Mouse (Mus musculus) kidney, postnatal 25 days (tissue): ENCODE results near the gene Slc30a3.
"Not testable (repeated sequence)": the region's sequence is repeated elsewhere in the genome, so short reads cannot be mapped to it uniquely, and the experiment has no call there.

ENCODE experiments used
- DNase-seq, 2 experiments: peaks; one replicate each; pipeline ENCODE4 v3.0.0; 2021; ENCODE audit warnings: mixed read lengths in 2 of 2

The Slc30a3 gene

DNA sequence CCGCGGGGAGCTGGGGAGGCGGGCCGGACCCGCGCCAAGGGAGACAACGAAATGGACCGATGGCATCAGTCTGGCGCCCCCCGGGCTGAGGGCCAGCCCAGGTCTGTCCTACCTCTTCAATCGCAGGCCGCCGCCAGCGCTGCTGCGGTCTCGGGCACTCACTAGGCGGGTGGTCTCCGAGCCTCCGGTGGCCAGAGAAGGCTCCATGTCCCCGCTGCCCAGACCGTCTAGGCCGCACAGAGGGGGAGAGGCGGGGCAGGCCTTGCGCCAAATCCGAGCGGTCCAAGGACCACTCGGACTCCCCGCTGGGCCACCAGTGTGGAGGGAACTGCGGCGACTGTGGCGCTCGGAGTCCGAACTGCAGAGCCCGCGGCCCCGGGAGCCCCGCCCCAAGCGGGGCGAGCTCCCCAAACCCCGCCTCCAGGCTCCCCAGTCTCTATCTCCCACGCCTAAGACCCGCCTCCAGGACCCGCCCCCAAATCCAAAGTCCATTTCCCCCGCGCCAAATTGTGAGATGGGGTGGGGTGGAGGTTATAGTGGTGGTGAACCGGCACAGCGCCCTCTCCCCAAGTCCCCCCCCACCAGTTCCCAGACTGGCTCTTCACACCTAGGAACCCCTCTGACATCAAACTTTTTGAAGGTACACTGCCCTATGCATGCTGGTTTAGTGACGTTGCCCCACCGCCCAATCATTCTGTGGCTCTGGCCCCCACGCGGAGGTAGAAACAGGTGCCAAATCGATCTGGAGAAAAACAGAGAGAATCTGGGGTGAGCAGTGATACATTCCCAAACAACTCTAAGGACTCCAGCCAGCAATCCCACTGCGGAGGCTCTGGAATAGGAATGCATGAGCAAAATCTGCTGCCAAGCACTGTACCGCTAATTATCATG is 14.6 kb downstream of the Slc30a3 start:
- peak; percentile 73 to 80 for DNase-seq

- no peak for DNase-seq
Observed at GRCm38 (mm10) chr5:31092231-31092975, 15.6 kb downstream of the Slc30a3 start.

- no peak for DNase-seq
Observed at GRCm38 (mm10) chr5:31087131-31087530, 20.9 kb downstream of the Slc30a3 start.

- no peak for DNase-seq
Observed at GRCm38 (mm10) chr5:31086606-31087005, 21.4 kb downstream of the Slc30a3 start.

DNA sequence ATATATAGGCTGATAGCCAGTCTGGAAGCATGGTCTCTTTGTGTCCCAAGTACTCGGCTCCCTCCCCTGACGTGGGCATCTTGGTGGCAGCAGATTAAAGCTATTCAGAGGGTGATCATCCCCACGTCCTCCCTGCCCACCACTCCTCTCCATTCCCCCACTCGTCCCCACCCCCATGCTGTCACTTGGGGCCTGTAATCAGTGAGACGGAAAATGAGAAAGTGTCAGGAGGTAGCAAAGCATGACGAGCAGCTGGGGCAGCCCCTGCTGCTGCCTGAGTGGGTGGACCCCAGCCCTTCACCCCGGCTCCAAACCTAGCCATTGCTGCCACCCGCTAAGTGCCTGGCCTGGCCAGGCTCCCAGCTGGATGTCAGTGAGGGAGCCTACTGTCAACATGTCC is 24.1 kb downstream of the Slc30a3 start:
- no peak for DNase-seq

GRCm38 (mm10) chr5:31082935-31083625 is 25.0 kb downstream of the Slc30a3 start:
- peak; percentile 41 to 68 for DNase-seq

- DNase-seq: peak; percentile 70 to 79
Observed at GRCm38 (mm10) chr5:31082355-31082754, 25.7 kb downstream of the Slc30a3 start.

DNA sequence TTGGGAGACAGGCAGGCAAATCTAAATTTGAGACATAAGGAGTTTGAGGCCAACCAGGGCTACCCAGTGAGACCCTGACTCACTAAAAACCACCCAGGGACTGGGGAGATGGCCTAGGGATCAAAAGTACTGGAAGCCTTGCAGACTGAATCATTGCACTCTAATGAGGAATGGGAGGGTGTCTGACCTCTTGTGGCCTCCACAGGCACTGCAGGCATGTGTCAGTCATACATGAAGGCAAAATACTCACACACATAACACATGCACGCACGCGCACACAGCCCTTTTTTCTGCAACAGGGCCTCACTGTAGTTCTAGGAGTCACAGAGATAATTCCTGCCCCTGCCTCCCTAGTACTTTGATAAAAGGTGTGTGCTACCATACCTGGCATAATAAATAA is 26.7 kb downstream of the Slc30a3 start:
- DNase-seq: peak in 1 of 2 experiments; percentile 61

GRCm38 (mm10) chr5:31080795-31081164 is 27.3 kb downstream of the Slc30a3 start:
- no peak for DNase-seq

DNA sequence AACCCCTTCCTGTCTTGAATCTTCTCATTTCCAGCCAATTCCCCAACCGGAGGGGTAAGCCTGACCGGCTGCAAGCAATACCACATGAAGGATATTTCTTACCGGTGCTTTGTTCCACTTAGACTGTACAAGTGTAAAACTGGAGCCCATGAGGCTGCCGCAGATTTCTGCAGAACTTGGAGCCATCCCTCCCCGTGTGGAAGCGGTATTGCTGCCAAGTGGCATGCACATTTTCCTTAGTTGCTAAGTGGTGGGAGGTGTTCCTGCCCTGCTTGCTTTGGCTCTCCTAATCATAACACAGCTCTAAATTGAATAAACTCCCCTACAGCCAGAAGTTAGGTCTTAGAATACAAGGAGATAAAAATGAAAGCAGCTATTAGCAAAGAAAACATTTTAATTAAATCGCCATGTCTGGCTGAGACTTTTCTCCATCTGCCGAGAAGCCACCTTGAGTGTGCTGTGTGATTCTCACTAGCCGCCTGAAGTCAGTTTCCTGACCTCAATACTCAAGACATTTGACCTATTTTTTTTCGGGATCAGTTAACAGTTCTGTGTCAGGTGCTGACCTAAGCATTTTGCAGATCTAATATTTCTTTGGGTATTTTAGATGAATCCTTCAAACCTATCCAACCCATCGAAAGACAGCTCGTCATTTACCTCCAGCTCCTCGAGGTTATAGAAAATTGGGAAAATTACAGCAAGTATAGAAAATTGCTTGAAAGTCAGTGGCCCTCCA is 27.8 kb downstream of the Slc30a3 start:
- no peak for DNase-seq

GRCm38 (mm10) chr5:31076346-31076745 is 31.7 kb downstream of the Slc30a3 start:
- DNase-seq: peak in 1 of 2 experiments; percentile 29

GRCm38 (mm10) chr5:31073176-31073575 is 34.9 kb downstream of the Slc30a3 start:
- peak in 1 of 2 experiments; percentile 21 for DNase-seq

DNA sequence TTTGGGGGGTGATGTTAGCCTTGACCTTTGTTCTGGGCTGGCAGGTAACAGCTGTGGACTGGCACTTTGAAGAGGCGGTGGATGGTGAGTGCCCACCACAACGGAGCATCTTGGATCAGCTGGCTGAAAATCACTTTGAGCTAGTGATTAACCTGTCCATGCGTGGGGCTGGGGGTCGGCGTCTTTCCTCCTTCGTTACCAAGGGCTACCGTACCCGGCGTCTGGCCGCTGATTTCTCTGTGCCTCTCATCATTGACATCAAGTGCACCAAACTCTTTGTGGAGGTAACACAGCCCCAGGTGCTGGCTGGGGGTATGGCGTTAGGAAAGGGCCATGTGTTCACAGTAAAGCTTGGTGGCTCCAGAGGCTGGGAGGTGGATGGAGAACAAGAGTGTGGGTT is 36.2 kb downstream of the Slc30a3 start:
- DNase-seq: peak in 1 of 2 experiments; percentile 29

DNA sequence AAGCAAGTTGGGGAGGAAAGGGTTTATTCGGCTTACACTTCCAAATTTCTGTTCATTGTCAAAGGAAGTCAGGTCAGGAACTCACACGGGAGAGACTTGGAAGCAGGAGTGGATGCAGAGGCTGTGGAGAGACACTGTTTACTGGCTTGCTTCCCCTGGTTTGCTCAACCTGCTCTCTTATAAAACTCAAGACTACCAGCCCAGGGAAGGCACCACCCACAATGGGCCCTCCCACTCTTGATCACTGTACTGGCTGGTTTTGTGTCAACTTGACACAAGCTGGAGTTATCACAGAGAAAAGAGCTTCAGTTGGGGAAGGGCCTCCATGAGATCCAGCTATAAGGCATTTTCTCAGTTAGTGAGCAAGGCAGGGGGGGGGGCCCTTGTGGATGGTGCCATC is 37.0 kb downstream of the Slc30a3 start:
- DNase-seq: no peak

- no peak for DNase-seq
Observed at GRCm38 (mm10) chr5:31069810-31070209, 38.2 kb downstream of the Slc30a3 start.

DNA sequence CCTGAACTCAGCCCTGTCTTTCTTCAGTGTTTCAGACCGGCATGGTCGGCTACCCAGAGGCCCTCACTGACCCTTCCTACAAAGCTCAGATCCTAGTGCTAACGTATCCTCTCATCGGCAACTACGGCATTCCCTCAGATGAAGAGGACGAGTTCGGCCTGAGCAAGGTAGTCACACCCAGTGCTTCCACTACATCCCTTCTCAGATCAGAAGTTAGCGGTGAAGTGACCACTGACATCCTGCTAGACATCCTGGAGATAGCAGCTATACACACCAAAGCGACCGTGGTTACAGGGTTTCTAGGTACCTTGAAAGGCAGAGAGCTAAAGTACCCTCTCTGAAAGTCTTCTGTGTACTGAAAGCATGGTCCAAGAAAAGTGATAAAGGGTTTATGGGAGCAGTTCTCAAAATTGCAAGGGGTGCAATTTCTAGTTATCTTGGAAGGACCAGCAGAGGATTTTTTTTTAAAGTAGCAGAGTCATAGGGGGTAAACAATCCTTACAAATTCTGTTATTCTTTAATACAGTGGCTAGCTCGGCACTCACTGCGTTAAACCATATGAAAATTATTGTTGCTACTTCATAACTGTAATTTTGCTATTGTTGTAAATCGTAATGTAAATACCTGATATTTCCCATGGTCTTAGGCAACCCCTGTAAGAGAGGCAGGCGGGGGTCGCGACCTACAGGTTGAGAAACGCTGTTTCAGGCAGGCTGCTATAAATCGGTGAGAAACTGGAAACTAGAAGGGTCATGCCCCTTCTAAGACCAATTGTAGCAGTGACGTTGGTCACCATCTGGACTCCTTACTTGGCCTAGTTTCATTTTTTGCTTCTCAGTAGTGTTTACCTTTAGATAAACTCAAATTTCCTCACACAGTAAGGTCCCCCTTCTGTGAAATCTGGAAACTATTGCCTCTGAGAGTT is 52.6 kb downstream of the Slc30a3 start:
- DNase-seq: peak in 1 of 2 experiments; percentile 26

DNA sequence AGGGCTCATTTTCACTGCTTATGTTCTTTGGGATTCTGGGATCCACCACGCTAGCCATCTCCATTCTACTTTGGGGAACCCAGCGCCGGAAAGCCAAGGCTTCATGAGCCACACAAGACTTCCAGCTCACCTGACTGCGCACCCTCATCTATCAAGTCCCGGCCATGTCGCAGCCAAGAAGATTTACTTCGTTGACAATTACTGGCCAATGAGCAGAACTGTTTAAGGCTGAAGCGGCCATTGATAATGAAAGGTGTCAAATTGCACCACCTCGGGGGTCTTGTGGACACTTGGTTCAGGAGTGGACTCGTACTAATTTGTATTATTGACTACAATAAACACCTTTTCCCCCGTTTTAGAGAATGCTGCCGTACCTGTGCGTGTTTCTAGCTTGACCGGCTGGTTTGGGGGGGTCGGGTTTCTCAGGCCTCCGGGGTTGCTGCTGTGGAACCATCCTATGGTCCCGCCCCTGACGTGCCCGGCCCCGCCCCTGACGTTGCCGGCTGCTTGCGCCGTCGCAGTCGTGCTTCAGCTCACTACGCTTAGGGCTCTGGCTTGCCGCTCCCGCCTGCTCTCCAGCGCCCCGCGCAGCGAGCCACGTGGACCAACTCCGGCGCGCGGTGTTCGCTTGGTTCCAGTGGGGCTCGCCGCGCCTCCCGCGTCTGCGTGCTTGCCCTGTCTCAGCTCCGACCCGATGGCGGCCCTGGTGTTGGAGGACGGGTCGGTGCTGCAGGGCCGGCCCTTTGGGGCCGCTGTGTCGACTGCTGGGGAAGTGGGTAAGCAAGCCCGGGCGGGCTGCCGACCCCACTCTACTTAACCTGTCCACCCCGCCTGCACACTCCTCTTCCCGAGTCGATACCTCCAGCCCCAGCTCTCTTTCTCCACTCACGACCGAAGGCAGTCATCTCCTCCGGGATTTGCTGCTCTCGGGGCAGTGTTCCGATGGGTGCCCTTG is 53.5 kb downstream of the Slc30a3 start, which contains the start of gene Cad:
Gene Cad, plus strand, starts transcription at position 520 of the 955 bp plus-strand sequence.
- peak; percentile 95 to 96 for DNase-seq

GRCm38 (mm10) chr5:31053728-31054127 is 54.3 kb downstream of the Slc30a3 start:
- not testable (repeated sequence) for DNase-seq

- DNase-seq: no peak
Observed at GRCm38 (mm10) chr5:31050427-31050826, 57.6 kb downstream of the Slc30a3 start.
